Mouse (Mus musculus) natural killer cell, adult 2 months (primary cell): ENCODE measurements around the gene Sh3bgrl3.

Experiments
- DNase-seq, 2 experiments: peaks; one replicate each; pipeline ENCODE4 v3.0.0; 2022; ENCODE audit warnings: low spot score in 2 of 2

The Sh3bgrl3 gene

DNA sequence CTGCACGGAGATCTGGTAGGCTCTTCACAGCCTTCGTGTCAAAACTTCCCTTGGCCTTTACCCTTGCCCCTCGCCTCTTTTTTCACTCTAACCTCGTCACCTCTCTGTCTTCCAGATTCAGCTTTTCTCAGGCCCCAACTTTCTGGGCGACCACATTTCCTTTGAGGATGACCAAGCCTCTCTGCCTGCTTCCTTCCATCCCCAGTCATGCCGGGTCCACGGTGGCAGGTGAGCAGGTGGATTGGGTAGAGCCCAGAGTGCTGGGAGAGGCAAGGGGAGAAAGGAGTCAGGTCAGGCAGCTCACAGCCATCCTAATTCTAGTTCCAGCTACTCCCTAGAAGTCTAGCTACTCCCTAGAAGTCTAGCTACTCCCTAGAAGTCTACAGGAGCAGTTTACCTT is 46.1 kb downstream of the Sh3bgrl3 start:
- no peak for DNase-seq

DNA sequence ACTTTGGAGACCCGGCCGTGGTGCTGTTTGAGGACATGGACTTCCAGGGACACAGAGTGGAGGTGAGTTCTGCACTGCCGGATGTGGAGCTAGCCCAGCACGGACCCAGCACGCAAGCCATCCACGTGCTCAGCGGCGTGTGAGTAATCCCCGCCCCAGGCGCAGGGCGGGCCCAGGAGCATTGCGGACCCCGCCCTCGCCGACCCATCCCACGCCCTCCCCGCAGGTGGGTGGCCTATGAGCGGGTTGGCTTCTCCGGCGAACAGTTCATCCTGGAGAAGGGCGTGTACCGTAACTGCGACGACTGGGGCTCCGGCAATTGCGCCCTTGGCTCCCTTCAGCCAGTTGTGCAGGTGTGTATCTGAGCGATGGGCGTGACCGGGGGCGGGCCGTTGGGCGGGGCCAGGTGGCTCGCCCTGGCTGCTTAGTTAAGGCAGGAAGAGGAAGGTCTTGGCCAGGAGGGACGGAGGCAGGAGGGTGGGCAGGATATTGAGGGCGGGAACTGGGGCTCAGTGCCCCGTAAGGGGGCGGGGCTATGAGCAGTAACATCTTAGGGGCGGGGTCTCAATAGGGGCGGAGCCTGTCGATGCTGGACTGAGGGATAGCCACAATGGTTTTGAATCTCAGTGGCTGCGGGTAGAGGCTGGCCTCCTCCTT is 46.7 kb downstream of the Sh3bgrl3 start:
- DNase-seq, result peak; percentile 78 to 91

DNA sequence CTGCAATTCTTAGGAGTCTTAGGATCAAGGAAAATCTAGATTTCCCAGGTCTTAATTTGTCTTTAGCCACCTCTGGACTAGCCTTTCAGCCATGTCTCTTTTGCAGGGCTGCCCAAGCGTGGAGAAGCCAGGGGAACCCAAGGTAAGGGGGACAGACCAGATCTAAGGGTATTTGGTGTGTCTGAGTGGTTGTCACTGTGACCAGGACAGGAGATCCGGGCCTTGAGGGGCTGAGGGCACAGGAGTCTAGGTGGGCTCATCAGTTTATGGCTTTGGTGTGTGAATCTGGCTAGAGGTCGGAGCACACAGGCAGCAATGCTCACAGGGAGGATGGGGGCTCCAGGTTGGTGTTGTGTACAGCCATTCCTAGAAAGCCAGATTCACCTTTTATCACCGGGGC is 47.9 kb downstream of the Sh3bgrl3 start:
- DNase-seq, result no peak

DNA sequence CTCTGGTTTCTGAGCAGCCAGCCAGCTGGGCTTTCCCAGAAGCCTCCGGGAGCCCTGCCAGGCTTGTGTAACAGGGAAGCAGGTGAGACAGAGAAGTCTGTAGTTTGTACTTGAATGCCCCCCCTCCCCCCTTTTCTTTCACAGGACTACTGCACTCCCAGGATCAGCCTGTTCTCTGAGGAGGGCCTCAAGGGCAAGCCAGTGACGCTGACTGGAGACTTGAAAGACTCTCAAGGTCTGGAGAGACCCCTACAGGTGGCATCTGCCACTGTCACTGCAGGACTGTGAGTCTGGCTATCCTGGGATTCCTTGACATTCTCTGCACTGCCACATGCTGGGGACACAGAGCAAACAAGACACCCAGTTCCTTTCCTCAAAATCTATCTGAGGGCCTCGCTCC is 49.9 kb downstream of the Sh3bgrl3 start:
- peak; percentile 38 to 39 for DNase-seq
